Mouse (Mus musculus): ENCODE measurements around the gene Fndc7. TPM values are rescaled to one million over a fixed set of nuclear protein-coding genes. Genes with fewer than 3 reads are reported as not detected.

The Fndc7 gene
- under 1 TPM in 1 of 2 experiments, not detected in 1; 0.10 TPM for total RNA-seq (2021)
- long read RNA-seq: 0 reads

GRCm38 (mm10) chr3:108889908-108890307, at the start of gene Fndc7:
Gene Fndc7, minus strand, starts transcription at chr3:108890008.
- no peak for DNase-seq (ENCODE audit: low spot score in 2 of 2)

- no peak for DNase-seq (ENCODE audit: low spot score in 2 of 2)
These were observed 49.8 kb upstream of the Fndc7 start, which contains the start of gene Henmt1 for GRCm38 (mm10) chr3:108939573-108939972. Gene Henmt1, plus strand, starts transcription at chr3:108939873.

- no peak for DNase-seq (ENCODE audit: low spot score in 2 of 2)
These were observed 48.9 kb upstream of the Fndc7 start for GRCm38 (mm10) chr3:108938691-108939090.

GRCm38 (mm10) chr3:108933557-108933956, 43.7 kb upstream of the Fndc7 start:
- no peak for DNase-seq (ENCODE audit: low spot score in 2 of 2)

GRCm38 (mm10) chr3:108926308-108926707, 36.5 kb upstream of the Fndc7 start:
- no peak for DNase-seq (ENCODE audit: low spot score in 2 of 2)

- DNase-seq (ENCODE audit: low spot score in 2 of 2): no peak
These were observed 35.9 kb upstream of the Fndc7 start for GRCm38 (mm10) chr3:108925677-108926076.

GRCm38 (mm10) chr3:108921822-108922221, 32.0 kb upstream of the Fndc7 start:
- no peak for DNase-seq (ENCODE audit: low spot score in 2 of 2)

- DNase-seq (ENCODE audit: low spot score in 2 of 2): no peak
These were observed 30.7 kb upstream of the Fndc7 start for GRCm38 (mm10) chr3:108920442-108921070.

- no peak for DNase-seq (ENCODE audit: low spot score in 2 of 2)
These were observed 29.0 kb upstream of the Fndc7 start for GRCm38 (mm10) chr3:108918852-108919251.

GRCm38 (mm10) chr3:108917986-108918385, 28.2 kb upstream of the Fndc7 start:
- DNase-seq (ENCODE audit: low spot score in 2 of 2): no peak

GRCm38 (mm10) chr3:108916857-108917256, 27.0 kb upstream of the Fndc7 start:
- peak in 1 of 2 experiments; percentile 28 for DNase-seq (ENCODE audit: low spot score in 2 of 2)

- peak; percentile 42 to 83 for DNase-seq (ENCODE audit: low spot score in 2 of 2)
These were observed 26.2 kb upstream of the Fndc7 start for GRCm38 (mm10) chr3:108915999-108916398.

GRCm38 (mm10) chr3:108911548-108912413, 22.0 kb upstream of the Fndc7 start, which contains the start of gene Prpf38b:
Gene Prpf38b, minus strand, starts transcription at chr3:108911727.
- peak; percentile 93 to 97 for DNase-seq (ENCODE audit: low spot score in 2 of 2)

GRCm38 (mm10) chr3:108911081-108911547, 21.3 kb upstream of the Fndc7 start:
- DNase-seq (ENCODE audit: low spot score in 2 of 2): peak; percentile 25 to 54

- no peak for DNase-seq (ENCODE audit: low spot score in 2 of 2)
These were observed 20.7 kb upstream of the Fndc7 start for GRCm38 (mm10) chr3:108910303-108911080.

- DNase-seq (ENCODE audit: low spot score in 2 of 2): no peak
These were observed 13.1 kb upstream of the Fndc7 start for GRCm38 (mm10) chr3:108902934-108903333.

GRCm38 (mm10) chr3:108902038-108902437, 12.2 kb upstream of the Fndc7 start:
- DNase-seq (ENCODE audit: low spot score in 2 of 2): no peak

GRCm38 (mm10) chr3:108900681-108901080, 10.9 kb upstream of the Fndc7 start:
- no peak for DNase-seq (ENCODE audit: low spot score in 2 of 2)

- no peak for DNase-seq (ENCODE audit: low spot score in 2 of 2)
These were observed 10.3 kb upstream of the Fndc7 start for GRCm38 (mm10) chr3:108900147-108900546.

GRCm38 (mm10) chr3:108898640-108899039, 8.8 kb upstream of the Fndc7 start:
- DNase-seq (ENCODE audit: low spot score in 2 of 2): no peak

GRCm38 (mm10) chr3:108892914-108893313, 3.1 kb upstream of the Fndc7 start:
- DNase-seq (ENCODE audit: low spot score in 2 of 2): no peak

All from layer of hippocampus, adult 18-20 months (tissue).